ENCODE assay signal across 12 mouse cellular contexts in genomic region chr12:110237046-110237445, GRCm38 (mm10). TPM values are rescaled to one million over a fixed set of nuclear protein-coding genes. Genes with fewer than 3 reads are reported as not detected.
"Had no signal": no experiment of that assay in that cellular context is flagged by ENCODE, and none has a peak within 500 bp of the region (broad histone marks: within the 10 kb centered on the region; RNA-seq: fewer than 3 reads in every experiment).

No protein-coding gene starts in this region.

- H3K9me3 ChIP-seq: limb, embryonic 13.5 days; midbrain, embryonic 13.5 days; neural tube, embryonic 15.5 days had no signal

- H3K9ac ChIP-seq: limb, embryonic 13.5 days; liver, embryonic 14.5 days; midbrain, embryonic 13.5 days; neural tube, embryonic 15.5 days had no signal

- H3K36me3 ChIP-seq: limb, embryonic 13.5 days; midbrain, embryonic 13.5 days; neural tube, embryonic 15.5 days had no signal

- H3K4me3 ChIP-seq: limb, embryonic 13.5 days; midbrain, embryonic 13.5 days; myocyte; neural tube, embryonic 15.5 days had no signal

- ATAC-seq: hindbrain, embryonic 16.5 days; inflammation-experienced regulatory T-cells, adult 6 months; midbrain, embryonic 13.5 days had no signal

- H3K27me3 ChIP-seq: midbrain, embryonic 13.5 days; neural tube, embryonic 15.5 days had no signal

- DNase-seq: left cerebral cortex, postnatal 4 days; lung, adult 18-20 months; thymus, adult 2 months; thymus, postnatal 25 days had no signal

- H3K4me2 ChIP-seq: limb, embryonic 13.5 days; midbrain, embryonic 13.5 days; neural tube, embryonic 15.5 days had no signal

- H3K27ac ChIP-seq: limb, embryonic 13.5 days; liver, embryonic 14.5 days; midbrain, embryonic 13.5 days; neural tube, embryonic 15.5 days; stomach, postnatal 0 days had no signal

RNA-seq across cellular contexts. Expression of gene Dio3, which starts 41.8 kb away (rescaled TPM):
- polyA plus RNA-seq: inflammation-experienced regulatory T-cells, adult 6 months; myocyte had no signal
